Mouse (Mus musculus) Muller cell, postnatal 12 days (primary cell): ENCODE measurements at regions not wholly inside any gene's neighbourhood (a gene's known extent, or its start where the extent isn't known, plus 50 kb on each side); places are given as distances from the start of the nearest gene placed in this dataset.

Source experiments
- DNase-seq: peaks from one replicate; pipeline ENCODE4 v3.0.0-alpha.2; 2015; ENCODE audit errors: inconsistent ontology term

DNA sequence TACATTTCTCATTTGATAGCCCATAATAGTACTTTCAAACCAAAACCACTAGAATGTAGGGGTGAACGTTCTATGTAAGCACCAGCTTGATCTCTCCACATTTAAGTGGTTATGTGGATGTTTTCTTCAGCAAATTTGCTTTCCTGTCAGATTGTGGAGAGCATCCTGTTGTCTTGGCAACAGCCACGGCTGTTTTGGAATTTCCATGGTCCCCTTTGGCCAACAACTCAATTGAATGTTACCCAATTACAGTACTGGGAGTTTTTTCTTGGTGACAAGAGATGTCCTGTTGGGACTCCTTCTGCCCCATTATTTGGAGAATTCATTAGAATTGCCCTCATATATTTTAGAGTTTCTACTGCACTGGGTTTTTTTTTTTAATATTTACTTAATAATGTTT, 503.2 kb downstream of the Ndufa4 start:
- no peak for DNase-seq

DNA sequence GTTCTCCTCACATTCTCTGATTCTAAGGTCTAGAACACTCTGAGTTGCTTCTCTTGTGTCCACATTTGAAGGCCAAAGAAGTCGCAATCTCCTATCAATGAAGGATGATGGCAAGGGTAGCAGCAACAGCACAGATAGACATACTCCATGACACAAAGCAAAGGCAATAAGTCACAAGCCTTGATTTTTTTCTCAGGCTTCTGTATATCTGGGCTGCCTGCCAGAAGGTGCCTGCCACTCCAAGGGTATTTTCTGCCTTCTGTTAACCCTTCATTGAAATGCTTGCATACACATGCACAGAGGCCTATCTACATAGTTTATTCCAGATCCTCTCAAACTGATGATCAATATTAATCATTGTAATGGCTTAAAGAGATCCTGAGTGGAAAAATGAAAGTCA, 548.2 kb downstream of the Ndufa4 start:
- DNase-seq = no peak

DNA sequence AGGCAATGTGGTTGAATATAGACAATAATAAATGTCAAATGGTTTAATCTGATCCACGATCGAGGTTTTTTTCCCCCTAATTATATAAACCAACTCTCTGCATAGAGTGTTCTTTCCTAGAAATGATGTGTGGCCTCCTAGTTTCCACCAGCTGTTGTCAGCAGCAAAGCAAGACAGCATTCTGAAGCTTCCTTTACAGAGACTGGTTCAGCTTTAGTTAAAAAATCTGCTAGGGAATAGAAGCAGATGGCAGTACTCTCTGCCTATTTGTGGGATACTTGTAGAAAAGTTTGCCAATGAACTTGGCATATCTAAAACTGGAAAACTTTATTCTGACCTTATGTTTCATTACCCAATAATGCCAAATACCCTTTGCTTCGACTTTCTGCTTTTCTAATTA, 553.7 kb downstream of the Ndufa4 start:
- DNase-seq = no peak

DNA sequence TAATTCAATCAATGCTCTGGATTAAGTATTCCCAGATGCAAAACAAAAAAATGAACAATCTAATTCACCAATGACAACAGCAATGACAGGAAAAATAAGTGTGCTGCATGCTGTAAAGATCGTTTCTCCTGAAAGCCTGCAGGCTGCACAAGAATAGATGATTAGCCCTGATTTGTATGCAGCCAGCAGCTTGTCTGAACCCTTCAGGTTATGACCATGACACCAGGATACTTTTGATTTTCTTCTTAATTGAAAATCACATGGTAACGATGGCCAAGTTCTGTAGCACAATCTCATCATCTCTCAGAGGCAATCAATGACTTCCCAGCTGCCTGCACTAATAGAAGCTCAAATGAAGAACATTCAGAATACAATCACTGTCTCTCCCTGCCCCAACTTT, 573.2 kb downstream of the Ndufa4 start:
- DNase-seq = no peak

DNA sequence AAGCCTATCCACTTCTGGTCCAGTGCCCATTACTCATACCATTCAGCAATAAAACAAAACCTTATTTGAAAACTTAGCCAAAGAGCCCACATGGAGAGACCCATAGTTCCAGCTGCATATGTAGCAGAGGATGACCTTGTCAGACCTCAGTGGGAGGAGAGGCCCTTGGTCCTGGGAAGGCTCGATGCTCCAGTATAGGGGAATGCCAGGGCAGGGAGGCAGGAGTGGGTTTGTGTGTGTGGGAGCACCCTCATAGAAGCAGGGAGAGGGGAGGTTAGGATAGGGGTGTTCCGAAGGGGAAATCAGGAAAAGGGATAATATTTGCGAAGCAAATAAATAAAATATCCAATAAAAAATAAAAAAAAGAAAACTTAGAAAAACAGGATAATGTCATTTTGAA, 593.6 kb downstream of the Ndufa4 start:
- DNase-seq = no peak

DNA sequence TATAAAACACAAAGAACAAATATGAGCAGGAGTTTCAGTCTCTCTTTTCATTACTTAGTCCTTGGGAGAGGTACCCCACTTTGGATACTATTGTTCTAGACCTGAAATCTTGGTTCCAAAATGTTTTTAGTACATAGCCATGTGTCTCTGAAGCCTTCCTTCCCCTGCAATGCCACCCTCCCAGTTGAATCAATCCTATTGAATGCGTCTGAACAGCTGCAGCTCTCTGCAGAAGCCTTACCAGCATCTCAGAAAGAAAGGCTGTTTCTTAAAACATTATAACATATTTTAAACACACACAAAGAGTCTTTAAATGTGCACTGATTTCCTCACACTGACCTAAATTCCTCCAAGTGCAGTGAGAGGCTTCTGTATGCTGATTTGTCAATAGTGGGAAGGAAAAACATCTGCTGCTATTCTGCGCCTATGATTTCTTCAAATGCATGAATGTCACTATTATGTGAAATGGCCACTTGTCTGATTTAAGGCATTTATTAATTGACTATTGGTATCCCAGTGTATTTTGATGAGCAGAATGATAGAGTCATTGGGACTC, 601.2 kb downstream of the Ndufa4 start:
- peak; percentile 49 for DNase-seq

DNA sequence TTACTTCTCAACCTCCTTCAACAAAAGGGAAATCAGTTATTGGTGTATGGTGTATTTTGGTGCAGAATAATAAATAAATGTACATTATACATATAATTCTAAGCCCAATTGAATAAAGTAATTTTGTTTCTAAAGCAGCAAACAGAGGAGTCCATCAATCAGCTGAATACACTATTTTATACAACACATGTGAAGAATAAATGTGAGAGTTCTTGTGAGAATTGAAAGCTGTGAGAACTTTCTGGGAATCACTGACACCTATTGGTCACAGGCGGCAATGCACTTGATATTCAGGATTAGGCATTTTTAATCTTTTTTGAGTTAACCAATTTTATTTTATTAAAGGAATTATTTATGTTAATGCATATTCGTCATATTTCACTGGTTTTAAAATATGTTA, 623.3 kb downstream of the Ndufa4 start:
- DNase-seq = peak; percentile 0

DNA sequence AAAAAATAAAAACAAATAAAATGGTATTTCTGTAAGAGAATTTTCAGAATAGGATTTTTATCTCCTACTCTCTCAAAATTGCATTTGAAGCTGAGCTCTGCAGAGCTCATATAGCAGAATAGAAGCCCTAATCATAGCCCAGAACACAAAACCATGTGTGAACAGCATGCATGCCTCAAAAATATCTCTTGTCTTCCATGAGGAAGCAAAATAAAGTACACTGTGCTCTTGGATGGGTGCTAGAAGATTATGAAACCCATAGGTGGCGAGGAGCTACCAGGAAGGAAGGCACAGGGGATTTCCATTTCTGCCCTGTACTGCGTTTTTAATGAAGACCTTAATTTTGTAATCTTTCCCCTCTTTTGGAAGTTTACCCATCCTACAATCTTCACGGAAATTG, 632.1 kb downstream of the Ndufa4 start:
- no peak for DNase-seq
